Mouse (Mus musculus) left cerebral cortex, adult 9 months (tissue): ENCODE results near the gene Acadl.

ENCODE experiments used
- DNase-seq, 2 experiments: peaks; one replicate each; pipeline ENCODE4 v3.0.0; 2022; ENCODE audit warnings: low spot score in 2 of 2

Gene Acadl

DNA sequence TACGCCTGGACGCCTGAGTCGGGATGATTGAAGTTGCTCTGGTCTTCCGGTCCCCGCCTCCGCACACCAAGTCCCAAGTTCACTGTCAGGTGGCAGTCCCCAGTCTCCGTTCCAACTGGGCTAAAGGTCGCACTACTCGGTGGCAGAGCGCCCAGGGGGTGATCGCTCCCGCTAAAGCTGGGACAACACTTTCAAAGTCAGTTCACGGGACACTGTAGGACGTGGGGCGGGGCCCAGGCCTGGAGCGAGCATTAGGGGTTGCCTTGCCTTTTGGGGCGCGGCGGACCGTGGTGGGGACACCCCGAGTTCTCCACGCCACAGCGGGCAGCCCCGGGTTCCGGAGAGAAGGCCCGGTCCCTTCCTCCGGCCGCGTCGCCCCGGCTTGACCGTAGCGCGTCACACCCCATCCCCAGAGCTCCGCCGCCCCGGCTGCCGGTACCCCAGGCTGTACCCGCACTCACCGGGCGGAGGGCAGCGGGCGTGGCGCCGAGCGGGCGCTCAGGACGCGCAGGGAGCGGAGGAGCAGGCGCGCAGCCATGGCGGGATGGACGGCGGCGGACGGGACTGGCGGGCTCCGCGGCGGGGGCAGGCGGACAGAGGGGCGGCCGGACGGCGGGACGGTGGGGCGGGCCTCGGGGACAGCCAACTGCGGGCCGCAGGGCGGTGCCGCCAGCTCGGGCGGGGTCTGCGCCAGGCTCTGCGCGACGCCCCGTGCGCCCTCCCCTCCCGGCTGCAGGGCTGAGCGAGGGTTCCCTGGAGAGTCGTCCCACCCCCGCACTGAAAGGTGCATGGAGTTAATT lies at the start of gene Acadl:
Gene Acadl (minus strand): TSS at position 566 of the 800 bp plus-strand sequence.
- DNase-seq: peak in 1 of 2 experiments; percentile 55

DNA sequence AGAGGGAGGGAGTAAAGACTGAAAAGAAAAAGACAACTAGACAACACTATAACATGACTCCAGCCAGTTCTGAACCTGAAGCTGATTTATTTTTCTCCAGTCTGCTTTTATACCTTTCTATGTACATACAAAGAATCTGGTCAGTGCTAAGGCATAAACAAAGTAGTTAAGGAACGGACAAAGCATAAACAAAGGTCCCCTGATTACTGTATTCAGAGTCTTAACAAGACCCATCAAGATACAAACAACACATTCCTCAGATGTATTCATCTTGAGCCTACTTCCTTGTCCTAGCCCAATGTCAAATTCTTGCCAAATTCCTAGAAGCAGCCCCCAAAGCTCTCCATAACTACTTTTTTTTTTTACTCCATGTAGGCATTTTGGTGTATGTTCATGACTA lies 49.2 kb upstream of the Acadl start:
- DNase-seq: no peak

DNA sequence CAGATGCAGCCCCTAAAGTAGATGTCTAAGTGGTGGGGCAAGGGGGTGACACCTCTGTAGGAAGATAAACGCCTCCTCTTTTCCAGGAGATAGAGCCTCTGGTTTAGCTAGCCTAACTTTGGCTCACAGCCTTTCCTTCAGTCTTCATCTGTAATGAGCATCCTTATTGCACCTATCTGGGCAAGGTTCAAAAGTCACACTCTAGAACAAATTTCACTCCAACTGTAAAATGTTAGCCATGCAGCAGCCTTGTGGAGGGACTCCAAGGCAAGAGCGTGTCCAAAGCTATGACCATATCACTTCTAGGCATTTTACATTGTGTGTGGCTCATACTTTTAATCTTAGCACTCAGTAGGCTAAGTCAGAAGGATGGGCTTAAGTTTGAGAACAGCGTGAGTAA lies 39.5 kb upstream of the Acadl start:
- DNase-seq: no peak

DNA sequence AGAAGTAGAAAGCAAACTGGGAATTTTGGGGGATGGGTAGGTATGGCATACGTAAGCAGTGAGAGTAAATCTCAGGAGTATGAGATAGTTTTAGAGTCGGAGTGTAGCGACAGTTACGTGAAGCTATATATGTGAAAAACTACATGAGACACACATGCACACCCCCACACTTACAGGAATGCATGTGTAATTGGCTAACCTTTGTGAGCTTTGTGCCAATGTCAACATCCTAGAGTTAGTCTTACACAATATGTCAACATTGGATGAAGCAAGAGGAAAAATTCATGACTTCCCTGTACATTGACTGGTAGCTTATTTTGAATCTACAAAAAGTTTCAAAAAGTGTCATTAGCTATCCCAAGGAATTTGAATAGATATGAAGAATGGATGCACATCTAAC lies 37.9 kb upstream of the Acadl start:
- no peak for DNase-seq

DNA sequence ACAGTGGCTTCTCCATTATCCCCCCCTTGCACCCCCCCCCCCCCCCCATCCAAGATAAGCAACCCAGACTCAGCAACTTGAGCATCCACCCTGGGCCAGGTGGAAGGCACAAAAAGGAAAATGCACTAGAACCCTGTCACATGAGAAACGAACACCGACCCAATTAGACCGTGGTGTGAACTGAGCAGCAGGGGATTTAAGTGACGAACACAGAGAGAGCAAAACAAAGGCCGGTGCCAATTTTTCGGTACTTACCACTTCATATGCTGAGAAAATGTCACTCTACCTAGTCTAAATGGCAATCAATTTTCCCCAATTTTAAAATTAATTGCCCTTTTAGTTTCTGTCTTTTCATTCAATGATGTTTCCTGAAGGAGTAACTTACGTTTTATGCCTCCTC lies 35.2 kb upstream of the Acadl start:
- DNase-seq: no peak

DNA sequence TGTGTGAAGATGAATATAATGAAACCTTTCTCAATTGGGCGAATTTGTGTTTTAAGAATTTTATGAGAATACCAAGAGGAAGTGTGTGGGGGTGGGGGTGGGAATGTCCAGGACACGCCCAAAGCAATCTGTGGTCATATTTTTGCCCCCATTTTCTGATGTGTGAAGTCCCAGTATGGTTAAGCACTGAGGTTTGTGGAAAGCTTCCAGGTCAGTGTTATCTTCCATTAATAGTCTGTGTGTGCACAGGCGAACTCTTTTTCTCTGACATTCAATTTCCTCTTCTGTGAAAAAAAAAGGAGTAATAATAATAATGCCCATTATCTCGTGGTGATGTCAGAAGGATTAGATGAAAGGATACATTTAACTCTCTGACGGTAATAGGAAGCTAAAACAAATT lies 33.5 kb upstream of the Acadl start:
- DNase-seq: no peak

DNA sequence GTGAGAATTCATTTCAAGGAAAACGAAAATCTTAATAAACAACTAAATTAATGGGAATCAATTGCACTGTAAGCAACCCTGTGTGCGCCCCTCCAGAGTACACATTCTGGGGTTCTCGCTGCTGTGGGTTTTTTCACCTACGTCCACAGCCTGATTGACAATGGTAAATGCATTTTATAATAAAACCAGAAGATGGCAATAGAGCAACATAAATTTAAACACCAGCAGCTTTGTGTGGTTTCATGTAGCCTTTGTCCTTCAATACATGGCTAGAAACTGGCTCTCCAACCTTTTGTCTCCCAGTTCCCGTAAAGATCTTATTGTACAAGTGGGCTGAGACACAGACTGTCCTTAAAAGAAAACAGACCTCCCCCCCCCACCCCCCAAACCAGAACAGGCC lies 33.0 kb upstream of the Acadl start:
- peak in 1 of 2 experiments; percentile 25 for DNase-seq

DNA sequence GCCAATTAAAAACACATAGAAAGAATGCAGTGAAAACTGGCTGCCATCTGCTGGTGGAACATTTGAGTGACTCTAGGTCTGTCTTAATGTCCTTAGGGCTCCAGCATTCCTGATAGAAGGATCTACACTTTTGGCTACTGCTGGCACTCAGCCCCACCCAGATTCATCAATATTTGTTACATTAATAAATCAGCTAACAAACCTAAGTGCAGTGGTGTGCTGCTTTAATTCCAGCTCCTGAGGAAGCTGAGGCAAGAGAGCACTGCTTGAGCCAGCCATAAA lies 32.7 kb upstream of the Acadl start:
- DNase-seq: peak in 1 of 2 experiments; percentile 59

DNA sequence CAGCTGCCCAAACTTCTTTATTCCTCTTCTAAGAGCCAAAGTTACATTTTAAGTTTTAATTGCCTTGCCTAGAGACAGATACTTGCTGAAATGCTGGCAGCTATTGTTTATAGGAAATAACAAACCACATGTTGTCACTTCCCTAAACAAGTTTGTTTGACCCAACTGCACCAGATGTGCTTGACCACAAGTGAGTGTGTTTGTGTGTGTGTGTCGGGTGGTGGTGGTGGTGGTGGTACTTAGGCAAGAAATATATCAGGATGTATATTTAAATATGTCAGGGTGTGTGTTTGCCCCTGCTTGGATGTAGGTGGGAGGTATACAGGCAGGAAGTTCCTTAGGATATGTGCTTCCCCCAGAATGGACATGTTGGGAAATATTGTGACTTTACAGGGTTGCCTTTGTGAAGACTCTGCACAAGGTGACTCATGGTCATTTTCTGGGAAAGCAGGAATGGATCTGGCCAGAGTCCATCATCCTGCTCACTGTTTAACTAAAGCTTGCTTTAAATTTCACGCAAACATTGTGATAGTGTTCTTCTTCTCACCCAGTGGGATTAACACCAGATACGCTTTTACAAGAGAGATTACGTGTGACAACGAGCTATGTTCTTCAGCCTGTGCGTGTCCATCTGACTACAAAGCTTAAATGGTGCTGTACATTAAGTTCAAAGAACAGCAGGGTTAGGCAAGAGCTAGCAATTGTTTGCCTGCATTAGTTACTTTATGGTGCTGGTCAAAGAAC lies 32.2 kb upstream of the Acadl start:
- no peak for DNase-seq

DNA sequence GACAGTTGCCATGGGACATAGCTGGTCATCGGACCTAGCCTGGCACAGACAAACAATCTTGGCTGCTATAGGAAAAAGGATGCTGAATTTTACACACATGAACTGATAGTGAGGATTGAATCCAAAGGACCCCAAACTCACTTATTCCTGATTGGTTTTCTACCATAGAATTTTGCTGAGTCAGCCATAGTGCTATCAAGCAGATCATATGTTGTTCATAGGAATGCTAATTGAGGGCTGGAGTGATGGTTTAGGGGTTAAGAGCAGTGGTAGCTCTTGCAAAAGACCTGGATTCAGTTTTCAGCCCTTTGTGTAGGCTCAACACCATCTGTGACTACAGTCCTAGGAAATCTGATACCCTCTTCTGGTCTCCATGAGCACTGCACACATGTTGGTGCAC lies 24.1 kb upstream of the Acadl start:
- no peak for DNase-seq

DNA sequence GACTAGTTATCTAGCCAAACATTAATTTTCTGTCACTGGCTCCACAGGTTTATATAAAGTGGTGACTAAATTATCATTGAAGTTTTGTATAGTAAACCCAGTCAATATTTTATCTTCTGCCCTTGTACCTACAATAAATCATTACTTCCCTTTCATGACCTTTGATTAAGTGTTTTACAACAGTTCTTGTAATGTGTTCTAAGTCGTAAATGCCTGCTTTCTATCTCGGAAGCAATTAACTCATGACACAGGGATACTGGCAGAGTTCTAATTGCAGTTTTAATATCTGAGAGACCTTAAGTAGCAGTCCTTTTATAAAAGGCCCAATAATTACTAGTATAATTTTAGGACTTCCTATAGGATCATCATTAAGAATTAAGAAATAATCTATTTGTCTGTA lies 17.1 kb upstream of the Acadl start:
- DNase-seq: no peak

DNA sequence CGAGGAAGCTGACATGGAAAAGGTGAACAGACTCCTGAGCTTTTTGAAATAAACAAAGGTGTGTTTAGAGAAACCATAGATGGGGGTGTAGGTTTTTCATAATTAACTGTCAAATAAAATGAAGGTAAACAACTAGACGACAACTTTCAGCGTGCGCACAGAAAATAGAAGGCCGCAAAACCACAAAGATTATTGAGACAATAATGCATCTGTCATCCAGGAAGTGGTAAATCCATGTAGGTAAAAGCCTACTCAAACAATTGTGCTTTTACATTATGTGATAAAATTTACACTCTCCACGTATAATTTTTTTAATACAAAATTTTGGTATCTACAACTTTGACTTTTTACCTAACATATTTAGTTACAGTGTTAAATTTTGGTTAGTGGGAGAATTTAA lies 11.7 kb upstream of the Acadl start:
- no peak for DNase-seq

DNA sequence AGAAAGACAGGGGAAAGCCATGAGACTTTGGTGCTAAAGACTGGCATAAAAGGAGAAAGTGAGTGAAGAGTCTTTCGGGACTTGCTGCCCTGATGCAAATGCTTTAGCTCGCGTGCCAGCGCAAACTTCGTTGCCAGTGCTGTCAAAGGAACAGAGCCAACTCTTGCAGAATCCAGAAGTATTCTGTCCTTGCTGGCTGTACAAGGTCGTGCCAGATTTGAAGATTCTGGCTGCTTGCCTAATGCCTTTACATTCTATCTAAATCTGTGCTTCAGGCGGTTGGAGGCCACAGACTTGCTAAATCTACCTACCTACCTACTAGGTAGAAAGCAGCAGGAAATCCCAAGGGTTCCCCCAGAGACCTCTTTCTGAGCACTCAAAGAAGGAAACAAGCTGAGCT lies 8.5 kb upstream of the Acadl start:
- no peak for DNase-seq

DNA sequence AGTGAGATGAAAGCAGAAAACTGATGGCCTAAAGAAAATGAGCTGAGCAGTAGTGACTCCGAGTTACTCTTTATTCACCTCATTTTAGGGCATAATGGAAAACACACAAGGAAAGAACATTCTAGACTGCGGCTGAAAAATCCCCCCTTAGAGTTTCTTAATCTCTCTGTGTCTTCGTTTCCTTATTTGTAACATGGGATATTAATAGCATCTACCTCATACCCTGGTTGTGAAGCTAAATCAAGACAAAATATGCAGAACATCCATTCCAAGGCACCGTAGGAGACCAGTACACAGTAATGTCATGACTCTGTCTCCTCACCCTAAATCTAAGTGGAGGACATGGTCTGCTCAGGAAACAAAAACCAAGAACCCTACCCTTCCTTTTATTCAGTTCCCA lies 2.6 kb upstream of the Acadl start:
- no peak for DNase-seq

DNA sequence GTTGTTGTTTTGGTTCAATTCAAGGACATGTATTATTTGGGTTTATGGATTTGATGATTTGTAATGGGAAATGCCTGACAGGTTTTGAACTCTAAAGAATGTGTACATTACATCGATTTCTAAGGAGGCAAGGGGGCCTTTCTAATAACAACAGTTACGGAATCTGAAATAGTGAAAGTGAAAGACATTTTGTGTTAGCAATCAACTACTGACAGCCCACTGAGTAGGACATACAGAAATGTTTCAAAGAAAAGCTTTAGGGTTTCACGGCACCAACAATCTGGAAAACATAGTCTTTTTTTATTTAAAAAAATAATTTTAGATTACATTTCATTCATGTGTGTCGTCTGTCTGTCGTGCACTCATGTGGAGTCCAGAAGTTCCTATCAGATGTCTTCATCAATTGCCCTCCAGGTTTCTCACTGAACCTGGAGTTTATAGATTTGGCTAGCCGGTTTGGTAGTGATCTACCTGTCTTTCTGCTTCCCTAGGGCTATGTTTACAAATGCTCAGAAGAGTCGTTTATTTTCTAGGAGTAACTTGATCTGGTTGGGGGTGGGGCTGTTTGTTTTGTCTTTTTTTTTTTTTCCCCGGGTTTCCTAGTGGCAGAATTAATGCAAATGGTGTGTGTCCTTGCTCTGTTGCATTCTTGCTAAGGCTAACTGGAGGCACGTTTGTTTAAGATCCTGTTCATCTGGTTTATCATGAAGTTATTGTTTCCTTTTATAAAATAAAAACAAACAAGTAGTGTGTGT lies 841 bp upstream of the Acadl start:
- DNase-seq: no peak

DNA sequence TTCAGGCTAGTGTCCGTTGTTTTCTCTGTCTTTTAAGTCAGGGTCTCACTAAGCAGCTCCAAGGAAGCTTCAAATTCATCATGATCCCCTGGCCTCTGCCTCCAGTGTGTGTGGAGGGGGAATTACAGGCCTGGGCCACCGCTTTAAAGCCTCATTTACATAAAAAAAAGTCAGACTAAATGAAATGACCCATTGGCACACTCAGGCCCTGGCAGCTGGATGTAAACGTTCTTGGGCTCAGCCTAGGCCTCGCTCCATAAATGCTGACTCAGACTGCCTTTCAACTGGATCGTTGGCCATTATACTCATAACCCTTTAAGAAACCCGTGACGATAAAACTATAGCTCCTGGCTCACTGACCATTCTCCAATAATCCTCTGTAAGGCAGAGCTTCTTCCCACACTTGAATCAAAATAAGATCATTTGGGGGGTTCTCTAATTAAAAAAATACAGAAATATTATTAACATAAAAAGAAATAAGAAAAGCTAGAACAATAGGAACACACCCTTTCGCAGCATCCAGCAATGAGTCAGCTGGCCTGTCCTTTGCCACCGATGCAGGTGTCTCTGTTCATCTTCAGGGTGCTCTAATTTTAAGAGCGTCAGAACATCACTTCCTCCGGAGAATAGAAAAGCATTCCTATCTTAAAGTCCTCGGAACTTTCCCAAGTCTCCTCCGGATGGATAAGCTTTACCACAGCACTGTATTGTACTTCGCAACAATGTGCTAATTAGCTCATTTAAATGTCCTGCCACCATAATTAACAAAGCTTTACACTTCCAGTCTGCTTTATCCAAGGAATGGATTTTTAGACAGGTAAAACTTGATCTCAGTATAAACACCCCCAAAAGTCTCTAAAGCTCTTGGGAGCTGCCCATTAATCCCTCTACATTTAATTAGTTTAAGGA lies 1.1 kb downstream of the Acadl start:
- DNase-seq: no peak

DNA sequence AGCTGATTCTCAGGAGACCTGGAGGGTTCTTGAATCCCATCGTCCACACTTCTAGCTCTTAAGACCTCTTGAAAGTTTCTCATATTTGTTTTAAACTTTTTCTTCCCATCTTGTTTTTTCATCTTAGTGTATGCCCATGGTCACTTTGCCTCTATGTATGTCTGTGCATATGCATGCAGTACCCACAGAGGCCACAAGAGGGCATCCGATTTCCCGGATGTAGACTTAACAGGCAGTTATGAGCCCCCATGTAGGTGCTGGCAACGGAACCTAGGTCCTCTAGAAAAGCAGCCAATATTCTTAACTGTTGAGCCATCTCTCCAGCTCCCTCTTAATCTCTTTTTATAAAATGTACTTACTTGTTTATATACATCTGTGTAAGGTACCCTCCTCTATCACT lies 15.6 kb downstream of the Acadl start:
- DNase-seq: no peak

DNA sequence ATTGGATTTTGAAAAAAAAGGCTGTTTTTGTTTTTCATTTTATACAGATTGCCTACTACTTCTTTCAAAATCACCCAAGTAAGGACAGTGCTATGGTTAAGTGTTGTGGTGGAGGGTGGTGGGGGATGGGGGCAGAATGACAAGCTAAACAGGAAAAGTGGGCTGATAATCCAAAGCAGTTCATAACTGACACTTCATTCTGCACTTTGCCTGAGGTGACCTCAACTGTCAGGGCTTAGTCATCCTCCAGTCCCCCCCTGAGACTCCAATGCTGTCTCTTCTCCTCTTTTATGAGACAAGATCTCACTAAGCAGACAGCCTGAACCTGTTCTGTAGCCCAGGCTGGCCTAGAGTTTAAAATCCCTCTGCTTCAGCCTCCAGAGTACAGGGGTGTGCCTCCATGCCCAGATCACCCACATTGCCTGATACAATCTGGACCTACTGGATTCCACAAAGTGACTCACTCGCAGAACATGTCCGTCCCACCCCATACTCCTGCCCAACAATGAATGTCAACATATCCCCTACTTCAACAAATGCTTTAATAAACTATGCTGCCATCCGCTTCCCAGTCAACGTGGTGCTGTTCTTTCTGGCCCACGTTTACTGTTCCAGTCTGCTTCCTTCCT lies 17.3 kb downstream of the Acadl start:
- DNase-seq: no peak

DNA sequence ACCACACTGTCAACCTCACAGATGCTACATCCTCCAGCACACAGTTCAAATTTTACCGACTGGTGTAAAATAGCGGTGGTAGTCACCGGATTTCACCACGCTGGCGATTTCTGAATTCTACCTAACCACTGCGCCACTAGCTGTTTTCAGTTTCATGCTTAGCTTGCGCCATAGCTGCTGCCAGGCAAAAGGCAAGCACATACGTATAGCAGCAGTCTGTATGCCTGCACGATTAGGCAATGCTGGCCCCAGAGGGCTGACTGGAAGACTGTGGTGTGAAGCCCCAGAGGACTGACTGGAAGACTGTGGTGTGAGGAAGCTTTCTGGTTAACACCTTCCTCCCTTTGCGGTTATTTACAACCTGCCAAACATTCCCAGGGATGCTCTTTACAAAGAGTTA lies 21.1 kb downstream of the Acadl start:
- DNase-seq: no peak

DNA sequence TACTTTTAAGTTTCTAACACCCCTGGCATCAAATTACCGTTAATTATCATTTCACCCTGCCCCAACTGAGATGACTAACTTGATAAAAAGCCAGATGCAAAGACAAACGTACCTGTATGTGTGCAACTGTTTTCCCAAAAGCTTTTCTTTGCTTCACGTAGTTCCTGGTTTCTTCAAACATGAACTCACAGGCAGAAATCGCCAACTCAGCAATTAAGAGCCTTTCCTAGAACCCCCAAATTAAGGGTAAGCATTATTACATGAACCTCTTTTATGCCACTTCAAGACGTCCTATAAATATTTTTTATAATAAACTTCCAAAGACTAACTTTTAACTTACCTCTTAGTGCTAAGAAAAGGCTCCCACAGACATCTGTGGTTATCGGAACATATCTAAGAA lies 21.6 kb downstream of the Acadl start:
- no peak for DNase-seq

DNA sequence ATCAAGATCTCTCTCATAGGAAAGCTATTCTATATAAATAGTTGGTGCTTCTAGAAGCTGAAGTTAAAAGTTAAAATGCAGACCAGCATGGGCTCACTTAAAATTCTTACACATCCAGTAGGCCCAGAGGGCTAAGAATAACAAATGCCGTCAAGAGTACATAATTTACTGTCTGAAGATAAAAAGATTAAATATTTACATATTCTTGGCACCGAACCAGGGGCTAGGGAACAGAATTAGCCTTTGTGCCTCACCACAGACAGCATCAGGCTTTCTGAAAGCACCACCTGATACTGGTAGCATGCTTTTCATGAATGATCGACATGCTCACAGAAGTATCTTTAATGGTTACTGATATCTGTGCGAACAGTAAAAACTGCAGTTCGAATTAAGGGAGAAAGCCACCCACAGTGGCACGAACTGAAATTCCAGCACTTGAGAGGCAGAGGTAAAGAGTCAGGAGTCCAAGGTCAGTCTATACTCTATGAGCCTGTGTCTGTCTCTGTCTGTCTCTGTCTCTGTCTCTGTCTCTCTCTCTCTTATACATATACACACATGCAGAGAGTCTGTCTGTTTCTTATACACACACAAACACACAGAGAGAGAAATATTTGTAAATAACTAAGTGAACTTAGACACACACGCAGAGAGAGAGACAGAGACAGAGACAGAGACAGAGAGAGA lies 23.2 kb downstream of the Acadl start:
- DNase-seq: no peak
